Mouse (Mus musculus) E14TG2a.4 (cell line): ENCODE results near the gene Arntl.

Source experiments
- H3K27me3 ChIP-seq: 2 replicates; pipeline ENCODE4 v1.6.1; 2014; ENCODE audit warnings: low read length, control low read depth; ENCODE audit not compliant: insufficient read depth
- H3K36me3 ChIP-seq: 2 replicates; pipeline ENCODE4 v1.6.1; 2014; ENCODE audit warnings: low read length, control low read depth; ENCODE audit not compliant: insufficient read depth
- H3K4me1 ChIP-seq: replicated peaks from 2 replicates; pipeline ENCODE4 v1.6.1; 2014; ENCODE audit warnings: low read depth, low read length, control low read depth
- H3K4me3 ChIP-seq: replicated peaks from 2 replicates; pipeline ENCODE4 v1.5.1; 2014; ENCODE audit warnings: mild to moderate bottlenecking, low read length
- H3K9me3 ChIP-seq: 2 replicates; pipeline ENCODE4 v1.6.1; 2014; ENCODE audit warnings: low read length, control low read depth
- CTCF ChIP-seq: conservative IDR thresholded peaks from 2 replicates; pipeline ENCODE4 v1.5.1; 2014; ENCODE audit warnings: low read length
- NANOG ChIP-seq: IDR thresholded peaks from 2 replicates; pipeline ENCODE4 v1.6.1; 2014; ENCODE audit warnings: borderline replicate concordance, low read length, mixed read lengths
- POU5F1 ChIP-seq: IDR thresholded peaks from 2 replicates; pipeline ENCODE4 v1.6.1; 2014; ENCODE audit warnings: low read length, borderline replicate concordance

The Arntl gene

GRCm38 (mm10) chr7:113311784-113312183 is 104.5 kb downstream of the Arntl start:
- TF ChIP-seq NANOG (no peak), CTCF (peak; percentile 59), POU5F1 (no peak)
- Histone ChIP-seq H3K27me3 (no peaks in the 10 kb centered on the region), H3K9me3 (no peaks in the 10 kb centered on the region), H3K4me1 (no peaks in the 10 kb centered on the region), H3K4me3 (no peak overlapping the region), H3K36me3 (peaks cover 23% of the 10 kb centered on the region)

DNA sequence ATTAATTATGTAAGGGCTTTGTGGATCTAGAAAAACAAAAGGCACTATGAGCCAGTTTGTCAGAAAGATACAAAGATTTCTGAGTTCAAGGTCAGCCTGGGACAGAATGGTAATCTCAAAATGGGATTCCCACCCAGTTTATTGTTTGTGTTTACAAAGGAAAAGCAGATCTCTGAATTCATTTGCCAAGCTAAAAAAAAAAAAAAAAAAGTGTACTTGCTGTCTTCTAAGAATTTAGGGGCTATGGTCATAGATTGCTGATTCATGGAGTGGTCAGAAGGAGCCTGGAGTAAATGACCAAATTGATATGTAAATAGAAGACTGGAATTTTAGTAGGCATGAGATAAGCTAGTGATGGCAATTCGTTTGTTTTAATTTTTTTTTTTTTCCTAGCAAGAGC is 112.9 kb downstream of the Arntl start:
- TF ChIP-seq CTCF (no peak), POU5F1 (no peak), NANOG (no peak)
- Histone ChIP-seq H3K4me3 (no peak overlapping the region), H3K27me3 (no peaks in the 10 kb centered on the region), H3K4me1 (peaks cover 12% of the 10 kb centered on the region), H3K9me3 (no peaks in the 10 kb centered on the region), H3K36me3 (peaks cover 17% of the 10 kb centered on the region)

DNA sequence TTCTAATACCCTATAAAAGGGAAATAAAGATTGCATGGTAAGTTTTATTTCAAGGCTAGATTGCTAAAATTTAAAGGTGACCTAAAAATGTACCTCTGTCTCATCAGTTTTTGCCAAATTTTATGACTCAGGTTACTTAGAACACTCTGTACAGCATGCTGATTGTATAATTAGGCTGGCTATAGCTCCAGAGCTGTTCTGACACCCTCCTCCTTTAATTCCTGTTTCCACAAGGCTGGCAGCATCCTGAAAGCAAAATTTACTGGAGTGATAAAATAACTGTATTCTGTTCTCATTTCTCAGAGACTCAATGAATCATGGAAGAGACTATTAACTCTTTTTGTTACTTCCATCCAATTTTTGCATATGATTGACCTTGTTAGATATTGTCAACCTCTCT is 126.8 kb downstream of the Arntl start:
- no peaks in the 10 kb centered on the region for H3K9me3 ChIP-seq
- H3K27me3 ChIP-seq = no peaks in the 10 kb centered on the region
- no peaks in the 10 kb centered on the region for H3K4me1 ChIP-seq
- no peak overlapping the region for H3K4me3 ChIP-seq
- H3K36me3 ChIP-seq = peaks cover 4% of the 10 kb centered on the region; the same call in 1 of the 2 replicates
- TF ChIP-seq CTCF (no peak), POU5F1 (no peak), NANOG (no peak)

GRCm38 (mm10) chr7:113335250-113335649 is 128.0 kb downstream of the Arntl start:
- H3K9me3 ChIP-seq = no peaks in the 10 kb centered on the region
- H3K27me3 ChIP-seq = no peaks in the 10 kb centered on the region
- H3K4me3 ChIP-seq = no peak overlapping the region
- no peaks in the 10 kb centered on the region for H3K4me1 ChIP-seq
- peaks cover 4% of the 10 kb centered on the region; the same call in 1 of the 2 replicates for H3K36me3 ChIP-seq
- TF ChIP-seq POU5F1 = no peak
- no peak for TF ChIP-seq CTCF
- no peak for TF ChIP-seq NANOG

- H3K4me3 ChIP-seq = no peak overlapping the region
- H3K27me3 ChIP-seq = no peaks in the 10 kb centered on the region
- TF ChIP-seq NANOG = no peak
- TF ChIP-seq POU5F1 = no peak
- no peak for TF ChIP-seq CTCF
Observed at GRCm38 (mm10) chr7:113347271-113347670, 140.0 kb downstream of the Arntl start.

GRCm38 (mm10) chr7:113347694-113348093 is 140.4 kb downstream of the Arntl start:
- H3K36me3 ChIP-seq = no peaks in the 10 kb centered on the region
- no peaks in the 10 kb centered on the region for H3K9me3 ChIP-seq
- H3K4me1 ChIP-seq = no peaks in the 10 kb centered on the region
- H3K27me3 ChIP-seq = no peaks in the 10 kb centered on the region
- H3K4me3 ChIP-seq = no peak overlapping the region
- TF ChIP-seq NANOG = no peak
- TF ChIP-seq POU5F1 = no peak
- TF ChIP-seq CTCF = no peak

More at GRCm38 (mm10) chr7:113347271-113347670, 140.0 kb downstream of the Arntl start:
- Histone ChIP-seq H3K9me3 (no peaks in the 10 kb centered on the region), H3K4me1 (no peaks in the 10 kb centered on the region), H3K36me3 (no peaks in the 10 kb centered on the region)

DNA sequence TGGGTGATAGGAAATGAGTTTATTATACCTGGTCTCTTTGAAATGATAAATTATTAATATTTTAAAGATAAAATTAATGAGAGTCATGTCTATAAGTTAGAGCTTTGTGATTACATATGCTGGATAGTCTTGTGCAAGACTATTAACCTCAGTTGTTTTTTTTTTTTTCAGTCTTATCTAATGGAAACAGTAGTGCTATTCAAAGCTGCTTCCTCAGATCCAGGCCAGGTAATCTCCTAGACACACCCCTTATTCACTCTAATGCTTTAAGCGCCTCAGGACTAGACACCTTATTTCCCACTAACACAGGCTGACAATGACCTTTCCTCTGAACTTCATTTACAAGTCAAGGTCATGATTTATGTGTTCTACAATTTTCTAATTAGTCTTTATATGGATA is 141.8 kb downstream of the Arntl start:
- Histone ChIP-seq H3K4me3 (no peak overlapping the region), H3K9me3 (no peaks in the 10 kb centered on the region), H3K36me3 (no peaks in the 10 kb centered on the region), H3K27me3 (no peaks in the 10 kb centered on the region), H3K4me1 (no peaks in the 10 kb centered on the region)
- no peak for TF ChIP-seq CTCF
- no peak for TF ChIP-seq NANOG
- no peak for TF ChIP-seq POU5F1
